Mouse (Mus musculus) bone marrow, adult 2 months (tissue): ENCODE measurements at regions not wholly inside any gene's neighbourhood (a gene's known extent, or its start where the extent isn't known, plus 50 kb on each side); places are given as distances from the start of the nearest gene placed in this dataset.

Source experiments
- CTCF ChIP-seq: fragments of 200-500 bp; IDR thresholded peaks from 2 replicates; pipeline ENCODE4 v1.5.1; 2011; ENCODE audit warnings: low read length, control low read depth; ENCODE audit not compliant: control insufficient read depth, insufficient read depth
- POLR2A ChIP-seq: fragments of 200-500 bp; IDR thresholded peaks from 2 replicates; pipeline ENCODE4 v1.6.1; 2011; ENCODE audit warnings: low read depth, mild to moderate bottlenecking, control low read depth, low read length, borderline replicate concordance; ENCODE audit not compliant: control insufficient read depth

- TF ChIP-seq CTCF (no peak), POLR2A (no peak)
Observed at GRCm38 (mm10) chr6:66300189-66300588, 235.0 kb upstream of the Mad2l1 start.
